7 mouse cellular contexts compared by ENCODE assay signal in the genomic region with DNA sequence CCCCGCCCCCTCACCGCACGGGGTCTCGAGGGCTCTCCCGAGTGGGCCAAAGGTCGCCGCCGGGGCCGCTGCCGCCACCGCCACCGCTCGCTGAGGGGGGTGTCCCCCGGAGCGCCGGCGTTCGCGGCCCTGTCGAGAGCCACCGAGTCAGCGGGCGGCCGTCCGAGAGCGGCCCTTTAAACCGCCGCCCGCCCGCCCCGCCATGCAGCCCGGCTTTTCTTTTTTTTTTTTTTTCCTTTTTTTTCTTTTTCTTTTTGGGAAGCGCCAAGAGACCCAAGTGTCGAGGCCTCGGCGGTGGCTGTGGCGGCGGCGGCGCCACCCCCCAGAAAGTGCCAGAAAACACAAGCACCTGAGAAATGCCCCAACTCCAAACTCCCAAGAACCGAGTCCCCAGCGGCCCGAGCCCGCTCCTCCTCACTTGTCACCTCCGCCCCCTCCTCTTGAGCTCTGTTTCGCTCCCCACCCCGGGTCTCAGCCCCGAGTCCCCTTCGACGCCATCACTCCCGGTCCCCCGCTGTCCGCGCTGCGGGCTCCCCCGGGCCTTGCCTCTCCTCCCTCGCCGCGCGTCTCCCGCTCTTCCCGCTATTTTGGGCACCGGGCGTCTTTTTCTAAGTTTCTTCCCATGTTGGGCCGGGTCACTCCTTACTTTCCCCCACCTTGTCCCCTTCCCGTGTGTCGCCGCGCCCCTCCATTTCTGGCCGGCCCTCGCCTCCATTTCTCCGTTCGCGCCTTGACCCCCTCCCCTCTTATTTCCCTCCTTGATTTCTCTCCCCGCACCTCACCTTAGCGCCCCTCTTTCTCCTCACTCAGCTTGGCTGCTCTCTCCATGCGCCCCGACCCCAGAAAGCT. TPM values are rescaled to one million over a fixed set of nuclear protein-coding genes. Genes with fewer than 3 reads are reported as not detected.
A peak's percentile ranks its signal among the peaks of the same experiment; 100 is the strongest.
DNase-seq lines count a peak whose midpoint lies in the region; ATAC-seq and TF ChIP-seq lines count a peak whose summit lies in the region.

No protein-coding gene starts in this region.

- no peak for ATAC-seq in embryonic facial prominence, embryonic 13.5 days (ENCODE audit: insufficient number of reproducible peaks, insufficient read depth, low FRiP score, low TSS enrichment, low read depth)
- ATAC-seq in hindbrain, embryonic 15.5 days (ENCODE audit: low FRiP score, low read depth): 0 out of 2 replicates have a peak, but pooled peaks have one; percentile 15
- 0 out of 2 replicates have a peak, but pooled peaks have one; percentile 7 for ATAC-seq in lung, embryonic 15.5 days (ENCODE audit: borderline replicate concordance, extremely low read depth, low FRiP score, low TSS enrichment)

- H3K9me3 ChIP-seq in CH12.LX (replicated peaks; ENCODE audit: low read length): no peaks in the 10 kb centered on the region
- H3K9me3 ChIP-seq in embryonic facial prominence, embryonic 13.5 days: no peaks in the 10 kb centered on the region
- no peaks in the 10 kb centered on the region for H3K9me3 ChIP-seq in hindbrain, embryonic 15.5 days
- no peaks in the 10 kb centered on the region for H3K9me3 ChIP-seq in lung, embryonic 15.5 days

- TF ChIP-seq RAD21 in CH12.LX (IDR thresholded peaks at IDR 0.05; ENCODE audit: low read depth, low read length): no peak

- no peak for TF ChIP-seq EP300 in CH12.LX (IDR thresholded peaks at IDR 0.05; ENCODE audit: low read length)

- peak; percentile 44 for DNase-seq in A20 (ENCODE audit: low read depth, low spot score)
- DNase-seq in CH12.LX (ENCODE audit: extremely low read depth): no peak
- DNase-seq in spleen, postnatal 10 days (ENCODE audit: low spot score in 2 of 2): peak; percentile 15 to 17
- DNase-seq in ovary, postnatal 14 days (ENCODE audit: low spot score): no peak

- in situ Hi-C loops in CH12.LX (cut with MboI; ENCODE audit: low pct_ligation_motif_present, low pct_unique_long_range_greater_than_20kb, low sequenced_read_pairs): loop anchor here (5.0 to 25.0 kb wide), 3 partner anchors 107 to 325 kb away; no protein-coding TSS in a partner anchor

- no peak overlapping the region for H3K27ac ChIP-seq in CH12.LX (ENCODE audit: insufficient read depth, low read depth)
- no peak overlapping the region for H3K27ac ChIP-seq in embryonic facial prominence, embryonic 13.5 days
- H3K27ac ChIP-seq in hindbrain, embryonic 15.5 days (replicated peaks): no peak overlapping the region
- H3K27ac ChIP-seq in lung, embryonic 15.5 days: no peak overlapping the region

- 29% methylated on average over 59 of the region's 78 CpGs for WGBS in embryonic facial prominence, embryonic 13.5 days
- WGBS in hindbrain, embryonic 15.5 days: 26% methylated on average over 67 of the region's 78 CpGs
- 26% methylated on average over 40 of the region's 78 CpGs for WGBS in lung, embryonic 15.5 days

- dilution Hi-C loops in CH12.LX (cut with MboI; ENCODE audit: extremely low pct_ligation_motif_present, extremely low pct_unique_long_range_greater_than_20kb, low sequenced_read_pairs): no loop called here

- no peaks in the 10 kb centered on the region for H3K36me3 ChIP-seq in CH12.LX (replicated peaks in 1 of 2; ENCODE audit: control insufficient read depth in 1 of 2, insufficient read depth in 1 of 2, low read length in 1 of 2)
- H3K36me3 ChIP-seq in embryonic facial prominence, embryonic 13.5 days: no peaks in the 10 kb centered on the region
- no peaks in the 10 kb centered on the region for H3K36me3 ChIP-seq in hindbrain, embryonic 15.5 days
- H3K36me3 ChIP-seq in lung, embryonic 15.5 days: no peaks in the 10 kb centered on the region

- H3K9ac ChIP-seq in CH12.LX (ENCODE audit: insufficient read depth, low read depth): peak overlapping the region; percentile 75; the same call in 1 of the 2 replicates
- no peak overlapping the region for H3K9ac ChIP-seq in embryonic facial prominence, embryonic 13.5 days
- peak overlapping the region; percentile 36; the same call in 1 of the 2 replicates for H3K9ac ChIP-seq in hindbrain, embryonic 15.5 days
- H3K9ac ChIP-seq in lung, embryonic 15.5 days: 0 out of 2 replicates have a peak overlapping the region, but pooled peaks have one; percentile 31

- no peak for TF ChIP-seq POLR2A in CH12.LX (IDR thresholded peaks at IDR 0.05; ENCODE audit: low read depth, low read length)

- no peaks in the 10 kb centered on the region for H3K79me2 ChIP-seq in CH12.LX (replicated peaks; ENCODE audit: control insufficient read depth, extremely low read depth, insufficient read depth, poor library complexity, severe bottlenecking)

- peak overlapping the region; percentile 16 to 74 (median 51) for H3K4me3 ChIP-seq in CH12.LX (replicated peaks in 1 of 3; ENCODE audit: low read depth in 2 of 3, low read length in 2 of 3, poor library complexity in 1 of 3)
- H3K4me3 ChIP-seq in embryonic facial prominence, embryonic 13.5 days: peak overlapping the region; percentile 52
- H3K4me3 ChIP-seq in hindbrain, embryonic 15.5 days: peak overlapping the region; percentile 51
- peak overlapping the region; percentile 53 for H3K4me3 ChIP-seq in lung, embryonic 15.5 days

- TF ChIP-seq CTCF in CH12.LX (conservative IDR thresholded peaks at IDR 0.05 in 1 of 2, IDR thresholded peaks at IDR 0.05 in 1 of 2; ENCODE audit: low read depth in 2 of 2, low read length in 2 of 2): no peak

- no peaks in the 10 kb centered on the region for H3K27me3 ChIP-seq in CH12.LX (replicated peaks)
- peaks cover 66% of the 10 kb centered on the region for H3K27me3 ChIP-seq in embryonic facial prominence, embryonic 13.5 days
- peaks cover 45% of the 10 kb centered on the region for H3K27me3 ChIP-seq in hindbrain, embryonic 15.5 days
- H3K27me3 ChIP-seq in lung, embryonic 15.5 days: peaks cover 23% of the 10 kb centered on the region

- H3K4me1 ChIP-seq in CH12.LX (ENCODE audit: control insufficient read depth in 1 of 2, insufficient read depth in 2 of 2): 0 out of 4 replicates have a peak, but pooled peaks cover 0 to 2% of the 10 kb centered on the region in 2 experiments
- H3K4me1 ChIP-seq in embryonic facial prominence, embryonic 13.5 days: no peaks in the 10 kb centered on the region
- peaks cover 12% of the 10 kb centered on the region for H3K4me1 ChIP-seq in hindbrain, embryonic 15.5 days (replicated peaks)
- H3K4me1 ChIP-seq in lung, embryonic 15.5 days: 0 out of 2 replicates have a peak, but pooled peaks cover 4% of the 10 kb centered on the region

- H3K4me2 ChIP-seq in CH12.LX (ENCODE audit: insufficient read depth, low read depth, poor library complexity, severe bottlenecking): peak overlapping the region; percentile 90
- peak overlapping the region; percentile 81 for H3K4me2 ChIP-seq in embryonic facial prominence, embryonic 13.5 days
- H3K4me2 ChIP-seq in hindbrain, embryonic 15.5 days: peak overlapping the region; percentile 75
- H3K4me2 ChIP-seq in lung, embryonic 15.5 days: peak overlapping the region; percentile 85

TF ChIP-seq in CH12.LX, 34 proteins besides CTCF, POLR2A, EP300 and RAD21:
- TF ChIP-seq ZNF384 (IDR thresholded peaks at IDR 0.05; ENCODE audit: low read depth, low read length) (peak; percentile 47; the same call in 1 of the 2 replicates), ELF1 (IDR thresholded peaks at IDR 0.05; ENCODE audit: low read depth, low read length) (no peak)
TF ChIP-seq in CH12.LX: peak in this region for 1.

RNA-seq across cellular contexts. Expression of a gene that starts 0.7 kb away (rescaled TPM):
- total RNA-seq in CH12.LX (2012; rRNA removed): 6.9 and 15.2 TPM in 2 replicates
- total RNA-seq in CH12.LX (2014; rRNA removed): 28.7 and 32.8 TPM in 2 replicates
- polyA plus RNA-seq in CH12.LX (2012; ENCODE audit: insufficient read length, low read depth): 8.2 and 8.4 TPM in 2 replicates
- 105 and 120 TPM in 2 replicates for polyA plus RNA-seq in embryonic facial prominence, embryonic 13.5 days (2015; fragmentation: Nextera tagmentation; extraction: Ambion mirVana)
- 112 and 124 TPM in 2 replicates for polyA plus RNA-seq in hindbrain, embryonic 15.5 days (2015; fragmentation: Nextera tagmentation; extraction: Ambion mirVana)
- polyA plus RNA-seq in lung, embryonic 15.5 days (2015; fragmentation: Nextera tagmentation; extraction: Ambion mirVana): 103 and 111 TPM in 2 replicates

Comparison
In these comparisons a context has a peak if more than half of its experiments do, and no peak if none do; other contexts are left out.
1. DNase-seq: peak in A20 (single experiment) and spleen, postnatal 10 days (2 of 2); none in CH12.LX (single experiment) and ovary, postnatal 14 days (single experiment).
2. RNA of a gene that starts 0.7 kb away (polyA plus RNA-seq): 112 to 124 TPM in hindbrain, embryonic 15.5 days, 103 to 111 TPM in lung, embryonic 15.5 days and 105 to 120 TPM in embryonic facial prominence, embryonic 13.5 days; 8.2 to 8.4 TPM in CH12.LX; every median in the first group is over 10 times any median in the second.
3. Peak in every context shown above with its lines, with median percentiles within 50 percentile points of each other: H3K4me2 ChIP-seq and H3K4me3 ChIP-seq.